Mouse (Mus musculus): ENCODE results near the gene Ear1. TPM values are rescaled to one million over a fixed set of nuclear protein-coding genes. Genes with fewer than 3 reads are reported as not detected.

Gene Ear1
- polyA plus RNA-seq, 1 experiment from 2014 or later, result 0.41 TPM

Other genes starting within 250 kb of the Ear1 start
- gene Gm8165, start 198.3 kb downstream of the Ear1 start, polyA plus RNA-seq (2015; fragmentation: Nextera tagmentation; extraction: Ambion mirVana), result not detected in 2 replicates
- gene Gm7324, start 177.7 kb downstream of the Ear1 start, polyA plus RNA-seq (2015; fragmentation: Nextera tagmentation; extraction: Ambion mirVana), result 0.55 and 0.74 TPM in 2 replicates
- gene Gm16506, start 148.0 kb downstream of the Ear1 start, polyA plus RNA-seq (2015; fragmentation: Nextera tagmentation; extraction: Ambion mirVana), result not detected in 2 replicates
- not detected in 2 replicates for gene Gm6526, start 127.7 kb downstream of the Ear1 start, polyA plus RNA-seq (2015; fragmentation: Nextera tagmentation; extraction: Ambion mirVana)
- gene Gm8180, start 90.8 kb downstream of the Ear1 start, polyA plus RNA-seq (2015; fragmentation: Nextera tagmentation; extraction: Ambion mirVana), result not detected in 2 replicates
- not detected in 2 replicates for gene Ear10, start 48.0 kb upstream of the Ear1 start, polyA plus RNA-seq (2015; fragmentation: Nextera tagmentation; extraction: Ambion mirVana)
- gene Gm8113, start 49.9 kb upstream of the Ear1 start, polyA plus RNA-seq (2015; fragmentation: Nextera tagmentation; extraction: Ambion mirVana), result 3.2 and 3.6 TPM in 2 replicates
- not detected in 2 replicates for gene Ang5, start 81.6 kb upstream of the Ear1 start, polyA plus RNA-seq (2015; fragmentation: Nextera tagmentation; extraction: Ambion mirVana)
- not detected in 2 replicates for gene Ang6, start 126.8 kb upstream of the Ear1 start, polyA plus RNA-seq (2015; fragmentation: Nextera tagmentation; extraction: Ambion mirVana)
- 0.15 TPM in 1 of 2 replicates, not detected in the other for gene Ear2, start 227.1 kb upstream of the Ear1 start, polyA plus RNA-seq (2015; fragmentation: Nextera tagmentation; extraction: Ambion mirVana)
- not detected in 2 replicates for gene Gm3327, start 248.3 kb upstream of the Ear1 start, polyA plus RNA-seq (2015; fragmentation: Nextera tagmentation; extraction: Ambion mirVana)

All from stomach, postnatal 0 days (tissue).